Mouse (Mus musculus) CH12.LX (cell line): ENCODE measurements around the gene Mfsd2b. TPM values are rescaled to one million over a fixed set of nuclear protein-coding genes. Genes with fewer than 3 reads are reported as not detected.

ENCODE experiments used
- DNase-seq: peaks from one replicate; pipeline ENCODE4 v3.0.0-alpha.2; 2013; ENCODE audit errors: extremely low read depth
- H3K27ac ChIP-seq: 2 replicates; pipeline ENCODE4 v1.5.1; 2012; ENCODE audit warnings: low read depth, mild to moderate bottlenecking, control low read depth, moderate library complexity; ENCODE audit not compliant: insufficient read depth
- H3K27me3 ChIP-seq: replicated peaks from 2 replicates; pipeline ENCODE3; 2012; ENCODE audit warnings: inconsistent platforms
- H3K36me3 ChIP-seq, 2 experiments: replicated peaks in 1 of 2; 2 replicates each; pipeline versions ENCODE3 to v1.6.1; 2012; ENCODE audit warnings: inconsistent platforms in 1 of 2, low read length in 1 of 2, mild to moderate bottlenecking in 1 of 2, mixed read lengths in 1 of 2, moderate library complexity in 1 of 2; ENCODE audit not compliant: control insufficient read depth in 1 of 2, insufficient read depth in 1 of 2
- H3K4me1 ChIP-seq, 2 experiments: 2 replicates each; pipeline ENCODE4 v1.6.1; 2012; ENCODE audit warnings: inconsistent platforms in 1 of 2, moderate library complexity in 1 of 2; ENCODE audit not compliant: insufficient read depth in 2 of 2, control insufficient read depth in 1 of 2
- H3K4me2 ChIP-seq: 2 replicates; pipeline ENCODE4 v1.6.1; 2012; ENCODE audit warnings: low read depth, mild to moderate bottlenecking, control low read depth; ENCODE audit not compliant: poor library complexity, insufficient read depth, severe bottlenecking
- H3K4me3 ChIP-seq, 3 experiments: fragments of 150-350 bp in 1 of 3; sonication (generic) in 1 of 3; replicated peaks in 1 of 3; 2 replicates each; pipeline versions ENCODE3 to v1.5.1; 2011 to 2012; ENCODE audit warnings: low read depth in 2 of 3, low read length in 2 of 3, mild to moderate bottlenecking in 2 of 3, moderate library complexity in 2 of 3, control low read depth in 1 of 3, improper control_type of control experiment in 1 of 3, inconsistent platforms in 1 of 3, mixed read lengths in 1 of 3; ENCODE audit not compliant: poor library complexity in 1 of 3
- H3K79me2 ChIP-seq: replicated peaks from 2 replicates; pipeline ENCODE4 v1.6.1; 2012; ENCODE audit warnings: mild to moderate bottlenecking, moderate library complexity; ENCODE audit not compliant: control insufficient read depth, poor library complexity, insufficient read depth, severe bottlenecking; ENCODE audit errors: extremely low read depth
- H3K9ac ChIP-seq: 2 replicates; pipeline ENCODE4 v1.6.1; 2012; ENCODE audit warnings: low read depth, mild to moderate bottlenecking, control low read depth, moderate library complexity; ENCODE audit not compliant: insufficient read depth
- H3K9me3 ChIP-seq: replicated peaks from 2 replicates; pipeline ENCODE3; 2012; ENCODE audit warnings: low read length, inconsistent platforms, mixed read lengths
- BHLHE40 ChIP-seq: IDR thresholded peaks from 2 replicates; pipeline ENCODE4 v1.6.1; 2011; ENCODE audit warnings: mild to moderate bottlenecking, low read depth, low read length, improper control_type of control experiment
- CHD1 ChIP-seq: IDR thresholded peaks from 2 replicates; pipeline ENCODE4 v1.6.1; 2012; ENCODE audit warnings: low read depth, low read length, improper control_type of control experiment, inconsistent platforms
- CHD2 ChIP-seq: IDR thresholded peaks from 2 replicates; pipeline ENCODE4 v1.6.1; 2011; ENCODE audit warnings: low read length, improper control_type of control experiment
- CTCF ChIP-seq, 2 experiments: IDR thresholded peaks in 1 of 2; conservative IDR thresholded peaks in 1 of 2; 2 replicates each; pipeline ENCODE4 v1.5.1; 2011 to 2012; ENCODE audit warnings: low read depth in 2 of 2, low read length in 2 of 2, improper control_type of control experiment in 1 of 2, inconsistent platforms in 1 of 2, mild to moderate bottlenecking in 1 of 2, moderate library complexity in 1 of 2
- E2F4 ChIP-seq: IDR thresholded peaks from 2 replicates; pipeline ENCODE4 v1.6.1; 2011; ENCODE audit warnings: low read depth, low read length, improper control_type of control experiment; ENCODE audit not compliant: insufficient replicate concordance
- ELF1 ChIP-seq: IDR thresholded peaks from 2 replicates; pipeline ENCODE4 v1.6.1; 2014; ENCODE audit warnings: low read depth, mild to moderate bottlenecking, inconsistent platforms, low read length, improper control_type of control experiment
- ETS1 ChIP-seq: conservative IDR thresholded peaks from 2 replicates; pipeline ENCODE4 v1.6.1; 2012; ENCODE audit warnings: low read depth, mild to moderate bottlenecking, inconsistent platforms, low read length, improper control_type of control experiment, moderate library complexity
- GABPA ChIP-seq: IDR thresholded peaks from 2 replicates; pipeline ENCODE4 v1.6.1; 2012; ENCODE audit warnings: low read depth, low read length, improper control_type of control experiment, inconsistent platforms; ENCODE audit not compliant: insufficient replicate concordance
- HCFC1 ChIP-seq: IDR thresholded peaks from 2 replicates; pipeline ENCODE4 v1.6.1; 2012; ENCODE audit warnings: low read depth, mild to moderate bottlenecking, inconsistent platforms, low read length, improper control_type of control experiment
- IRF4 ChIP-seq: IDR thresholded peaks from 2 replicates; pipeline ENCODE4 v1.6.1; 2014; ENCODE audit warnings: low read depth, mild to moderate bottlenecking, inconsistent platforms, low read length, improper control_type of control experiment
- JUND ChIP-seq: conservative IDR thresholded peaks from 2 replicates; pipeline ENCODE4 v1.6.1; 2011; ENCODE audit warnings: low read depth, low read length, improper control_type of control experiment
- KAT2A ChIP-seq: IDR thresholded peaks from 2 replicates; pipeline ENCODE4 v1.6.1; 2012; ENCODE audit warnings: low read length, improper control_type of control experiment, inconsistent platforms; ENCODE audit not compliant: insufficient replicate concordance
- MAFK ChIP-seq: IDR thresholded peaks from 2 replicates; pipeline ENCODE4 v1.6.1; 2011; ENCODE audit warnings: low read length, improper control_type of control experiment; ENCODE audit not compliant: insufficient replicate concordance
- MAX ChIP-seq: IDR thresholded peaks from 2 replicates; pipeline ENCODE4 v1.6.1; 2011; ENCODE audit warnings: low read length, improper control_type of control experiment
- MAZ ChIP-seq: IDR thresholded peaks from 2 replicates; pipeline ENCODE4 v1.6.1; 2012; ENCODE audit warnings: low read depth, mild to moderate bottlenecking, inconsistent platforms, low read length, improper control_type of control experiment, moderate library complexity
- MXI1 ChIP-seq: IDR thresholded peaks from 2 replicates; pipeline ENCODE4 v1.6.1; 2011; ENCODE audit warnings: mild to moderate bottlenecking, low read depth, low read length, improper control_type of control experiment
- NRF1 ChIP-seq: IDR thresholded peaks from 2 replicates; pipeline ENCODE4 v1.6.1; 2014; ENCODE audit warnings: low read depth, mild to moderate bottlenecking, inconsistent platforms, low read length, improper control_type of control experiment, moderate library complexity
- PAX5 ChIP-seq: IDR thresholded peaks from 2 replicates; pipeline ENCODE4 v1.6.1; 2012; ENCODE audit warnings: low read length, inconsistent platforms, mixed read lengths
- POLR2A ChIP-seq: IDR thresholded peaks from 2 replicates; pipeline ENCODE4 v1.6.1; 2011; ENCODE audit warnings: low read depth, mild to moderate bottlenecking, improper control_type of control experiment, low read length
- POLR2AphosphoS2 ChIP-seq: IDR thresholded peaks from 2 replicates; pipeline ENCODE4 v1.6.1; 2011; ENCODE audit warnings: low read depth, low read length, improper control_type of control experiment
- RAD21 ChIP-seq: IDR thresholded peaks from 2 replicates; pipeline ENCODE4 v1.6.1; 2011; ENCODE audit warnings: low read depth, mild to moderate bottlenecking, low read length, improper control_type of control experiment, moderate library complexity
- RCOR1 ChIP-seq: conservative IDR thresholded peaks from 2 replicates; pipeline ENCODE4 v1.6.1; 2012; ENCODE audit warnings: low read depth, mild to moderate bottlenecking, inconsistent platforms, low read length, improper control_type of control experiment
- SIN3A ChIP-seq: IDR thresholded peaks from 2 replicates; pipeline ENCODE4 v1.6.1; 2012; ENCODE audit warnings: low read length, improper control_type of control experiment, inconsistent platforms
- SMC3 ChIP-seq: IDR thresholded peaks from 2 replicates; pipeline ENCODE4 v1.6.1; 2011; ENCODE audit warnings: low read depth, low read length, improper control_type of control experiment
- TBP ChIP-seq: conservative IDR thresholded peaks from 2 replicates; pipeline ENCODE4 v1.6.1; 2011; ENCODE audit warnings: low read depth, low read length, improper control_type of control experiment
- USF1 ChIP-seq: IDR thresholded peaks from 2 replicates; pipeline ENCODE4 v1.6.1; 2014; ENCODE audit warnings: low read depth, mild to moderate bottlenecking, inconsistent platforms, low read length, improper control_type of control experiment
- ZC3H11A ChIP-seq: IDR thresholded peaks from 2 replicates; pipeline ENCODE4 v1.6.1; 2012; ENCODE audit warnings: low read depth, mild to moderate bottlenecking, inconsistent platforms, low read length, improper control_type of control experiment
- ZKSCAN1 ChIP-seq: IDR thresholded peaks from 2 replicates; pipeline ENCODE4 v1.6.1; 2012; ENCODE audit warnings: low read depth, inconsistent platforms, low read length, improper control_type of control experiment, borderline replicate concordance
- dilution Hi-C: fragments of 300-500 bp; cut with MboI; formaldehyde crosslinking; loops from 2 replicates; pipeline ENCODE4 v1.14.3; 2020; ENCODE audit warnings: low sequenced_read_pairs; ENCODE audit not compliant: extremely low pct_unique_long_range_greater_than_20kb, extremely low pct_ligation_motif_present
- in situ Hi-C: fragments of 300-500 bp; cut with MboI; formaldehyde crosslinking; loops from 3 replicates; pipeline ENCODE4 v1.14.3; 2019; ENCODE audit warnings: low sequenced_read_pairs, low pct_ligation_motif_present, low pct_unique_long_range_greater_than_20kb, mixed read lengths
- polyA plus RNA-seq: library from polyadenylated mRNA; unstranded; fragments of >175 nt; gene quantifications from 2 replicates; pipeline ENCODE4 v1.2.1, GENCODE M21; 2012; ENCODE audit warnings: low read depth; ENCODE audit not compliant: insufficient read length
- total RNA-seq, 2 experiments: library from RNA; depleted of rRNA; stranded (reverse); fragments of 300-350 nt in 1 of 2; fragments of >200 nt in 1 of 2; gene quantifications; 2 replicates each; pipeline ENCODE4 v1.2.3; 2012 to 2014

Gene Mfsd2b
- total RNA-seq (2012; rRNA removed) (0.17 and 0.21 TPM in 2 replicates), total RNA-seq (2014; rRNA removed) (0.05 TPM in 1 of 2 replicates, not detected in the other), polyA plus RNA-seq (0.35 and 0.49 TPM in 2 replicates)

- dilution Hi-C loops, result no loop called here
- peaks cover 0 to 3% of the 10 kb centered on the region in 2 experiments; a peak in 1 of 4 replicates for H3K4me1 ChIP-seq
- DNase-seq, result no peak
- in situ Hi-C loops, result no loop called here
- no peaks in the 10 kb centered on the region for H3K9me3 ChIP-seq
- no peak within 1 kb of the TSS for H3K27ac ChIP-seq
- peaks cover 2 to 14% of the 10 kb centered on the region in 2 experiments for H3K36me3 ChIP-seq
- peak within 1 kb of the TSS in 1 of 3 experiments; percentile 8 for H3K4me3 ChIP-seq
- no peaks in the 10 kb centered on the region for H3K27me3 ChIP-seq
- no peaks in the 10 kb centered on the region for H3K79me2 ChIP-seq
- TF ChIP-seq PAX5 (no peak), MAX (peak; percentile 60; the same call in 1 of the 2 replicates), BHLHE40 (0 out of 2 replicates have a peak, but pooled peaks have one; percentile 17)
- H3K9ac ChIP-seq, result no peak within 1 kb of the TSS
- peak within 1 kb of the TSS; percentile 78 for H3K4me2 ChIP-seq
Observed at GRCm38 (mm10) chr12:4874161-4874927, at the start of gene Mfsd2b. Gene Mfsd2b (minus strand): TSS chr12:4874359.

GRCm38 (mm10) chr12:4917805-4918591 lies 43.8 kb upstream of the Mfsd2b start:
- H3K9ac ChIP-seq, result peak overlapping the region; percentile 79
- H3K4me3 ChIP-seq, result peak overlapping the region; percentile 67 to 83 (median 71)
- peaks cover 22% of the 10 kb centered on the region; the same call in 1 of the 2 replicates for H3K79me2 ChIP-seq
- peak; percentile 86 for DNase-seq
- H3K9me3 ChIP-seq, result no peaks in the 10 kb centered on the region
- H3K36me3 ChIP-seq, result no peaks in the 10 kb centered on the region
- in situ Hi-C loops (loop anchor here (25.0 kb wide), 1 partner anchor 1356 kb away; the partner anchor contains the start of gene Dtnb), dilution Hi-C loops (no loop called here)
- peak overlapping the region; percentile 61 for H3K27ac ChIP-seq
- no peaks in the 10 kb centered on the region for H3K27me3 ChIP-seq
- peaks cover 0 to 20% of the 10 kb centered on the region in 2 experiments; a peak in 2 of 4 replicates for H3K4me1 ChIP-seq
- H3K4me2 ChIP-seq, result peak overlapping the region; percentile 72
- TF ChIP-seq CHD1, result no peak
- peak; percentile 67; the same call in 1 of the 2 replicates for TF ChIP-seq RCOR1
- TF ChIP-seq CTCF (conservative IDR thresholded peaks at IDR 0.05 in 1 of 2, IDR thresholded peaks at IDR 0.05 in 1 of 2; ENCODE audit: low read depth in 2 of 2, low read length in 2 of 2), result no peak
- peak; percentile 77 for TF ChIP-seq BHLHE40
- no peak for TF ChIP-seq POLR2AphosphoS2
- TF ChIP-seq JUND, result no peak
- TF ChIP-seq ELF1, result peak; percentile 71
- TF ChIP-seq MXI1, result peak; percentile 79
- TF ChIP-seq MAZ, result no peak
- no peak for TF ChIP-seq SMC3
- peak; percentile 96 for TF ChIP-seq IRF4
- no peak for TF ChIP-seq GABPA
- no peak for TF ChIP-seq KAT2A
- peak; percentile 81; the same call in 1 of the 2 replicates for TF ChIP-seq TBP
- no peak for TF ChIP-seq USF1
- peak; percentile 57 for TF ChIP-seq POLR2A
- 0 out of 2 replicates have a peak, but pooled peaks have one; percentile 41 for TF ChIP-seq HCFC1
- peak; percentile 85 for TF ChIP-seq SIN3A
- TF ChIP-seq CHD2, result no peak
- no peak for TF ChIP-seq ZKSCAN1
- TF ChIP-seq ZC3H11A, result no peak
- 0 out of 2 replicates have a peak, but pooled peaks have one; percentile 32 for TF ChIP-seq E2F4
- peak; percentile 56; the same call in 1 of the 2 replicates for TF ChIP-seq ETS1
- TF ChIP-seq MAFK, result peak; percentile 64; the same call in 1 of the 2 replicates
- TF ChIP-seq RAD21, result no peak
- no peak for TF ChIP-seq NRF1
